Mouse (Mus musculus) cerebellum, postnatal 36 days (tissue): ENCODE data around the gene Rabepk.
"Not testable (repeated sequence)": the region's sequence is repeated elsewhere in the genome, so short reads cannot be mapped to it uniquely, and the experiment has no call there.

Experiments
- DNase-seq, 2 experiments: peaks; one replicate each; pipeline ENCODE4 v3.0.0; 2021 to 2022; ENCODE audit warnings: mixed read lengths in 2 of 2

The Rabepk gene

DNA sequence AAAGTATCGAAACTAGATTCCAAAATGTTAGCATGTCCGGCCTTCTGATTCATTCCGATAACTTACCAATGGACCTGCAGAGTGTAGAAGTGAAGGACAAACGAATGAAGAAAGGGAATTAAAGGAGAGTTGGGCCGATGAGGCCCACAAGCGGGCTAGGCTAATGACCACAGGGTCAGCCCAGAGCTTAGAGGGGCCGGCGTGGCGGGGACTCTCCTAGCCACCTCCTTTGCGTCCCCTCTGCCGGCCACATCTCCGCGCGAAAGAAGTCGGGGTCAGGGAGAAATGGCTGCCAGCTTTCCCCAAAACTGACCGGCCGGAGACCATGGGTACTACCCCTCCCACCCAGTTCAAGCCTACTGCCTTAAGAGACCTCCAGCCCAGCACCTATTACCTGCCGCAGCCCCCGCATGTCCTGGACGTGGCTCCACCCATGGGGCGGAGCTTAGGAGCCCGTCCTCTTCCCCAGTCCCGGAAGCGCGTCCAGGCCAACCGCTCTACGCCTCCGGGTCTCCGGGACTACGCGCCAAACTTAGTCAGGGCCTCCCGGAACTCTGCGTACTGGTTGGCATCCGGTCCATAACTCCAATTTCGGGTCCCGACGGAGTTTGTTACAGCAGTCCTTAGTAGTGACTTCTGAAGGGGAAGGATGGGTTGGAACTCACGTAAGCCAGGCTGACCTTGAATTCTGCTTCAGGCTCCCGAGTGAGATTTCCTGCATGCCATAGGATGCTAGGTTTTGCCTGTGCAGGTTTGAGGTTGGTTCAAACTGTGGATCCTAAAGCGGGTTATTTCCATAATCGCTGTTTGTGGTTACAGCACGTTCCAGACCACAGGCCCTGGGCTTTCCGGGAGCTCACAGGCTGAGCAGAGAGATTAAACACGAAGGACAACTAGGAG is at the start of gene Rabepk:
Gene Rabepk (minus strand): TSS at position 556 of the 900 bp plus-strand sequence.
- DNase-seq, result peak; percentile 72 to 78

DNA sequence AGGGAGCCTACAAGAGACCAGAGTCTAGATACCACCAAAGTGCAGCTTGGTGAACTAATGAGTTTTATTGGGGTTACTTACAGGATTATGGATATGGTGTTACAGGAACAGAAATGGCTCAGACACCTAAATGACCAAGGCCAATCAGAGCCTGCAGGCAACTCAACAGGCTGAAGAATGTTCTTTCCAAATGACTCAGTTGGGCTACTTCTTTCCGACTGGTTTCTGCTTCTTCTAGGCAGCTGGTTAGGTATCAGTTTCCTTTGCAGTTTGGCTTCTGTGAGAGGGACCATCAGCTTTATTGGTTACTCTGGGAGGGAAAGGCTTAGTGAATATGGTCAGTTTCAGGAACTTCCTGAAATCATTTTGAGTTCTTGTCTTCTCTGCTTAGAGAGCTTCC is 48.0 kb upstream of the Rabepk start:
- DNase-seq, result no peak

DNA sequence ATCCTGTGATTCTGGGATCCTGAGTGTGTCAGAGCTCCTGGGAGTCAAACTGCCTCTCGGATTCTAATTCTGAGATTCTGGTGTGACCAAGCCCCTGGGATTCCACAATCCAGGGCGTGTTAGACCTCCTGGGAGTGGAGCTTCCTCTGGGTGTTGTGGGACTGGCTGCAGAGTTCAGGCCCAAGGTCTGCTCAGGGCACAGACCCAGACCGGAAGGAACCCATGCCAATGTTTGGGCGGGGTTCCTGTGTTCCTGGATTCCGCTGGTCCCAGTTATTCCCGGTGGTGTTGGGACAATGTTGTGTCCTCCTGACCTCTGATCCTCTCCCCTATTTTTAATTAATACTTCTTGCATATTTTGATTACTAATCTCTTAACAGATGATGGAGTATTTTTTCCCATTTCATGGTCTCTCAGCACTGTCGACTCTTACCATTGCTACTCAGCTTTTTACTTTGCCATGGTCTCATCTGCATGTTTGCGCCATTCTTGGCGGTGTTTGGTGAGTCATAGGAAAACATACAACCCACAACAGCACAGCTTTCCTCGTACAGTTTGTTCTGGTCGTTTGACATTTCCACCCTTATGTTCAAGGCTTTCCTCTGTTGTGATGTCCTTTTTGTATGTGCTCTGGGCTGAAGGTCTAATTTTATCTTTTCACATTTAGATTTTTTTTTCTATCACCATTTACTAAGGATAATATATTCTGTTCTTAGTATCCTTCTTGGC is 43.7 kb upstream of the Rabepk start:
- no peak for DNase-seq

DNA sequence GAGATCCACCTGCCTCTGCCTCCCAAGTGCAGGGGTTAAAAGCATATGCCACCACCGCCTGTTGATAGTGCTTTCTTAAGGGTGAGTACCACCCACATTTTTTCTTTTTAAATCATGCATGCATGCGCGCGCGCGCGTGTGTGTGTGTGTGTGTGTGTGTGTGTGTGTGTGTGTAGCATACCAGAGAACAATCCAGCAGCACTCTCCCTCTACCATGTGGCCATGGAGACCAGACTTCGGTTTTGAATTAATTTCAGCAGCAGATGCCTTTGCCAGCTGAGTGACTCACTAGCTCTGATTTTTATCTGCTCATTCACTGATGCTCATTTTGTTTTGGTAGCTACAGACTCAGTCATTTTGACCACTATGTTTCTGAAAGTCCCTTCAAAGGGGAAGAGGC is 42.0 kb upstream of the Rabepk start:
- no peak for DNase-seq

DNA sequence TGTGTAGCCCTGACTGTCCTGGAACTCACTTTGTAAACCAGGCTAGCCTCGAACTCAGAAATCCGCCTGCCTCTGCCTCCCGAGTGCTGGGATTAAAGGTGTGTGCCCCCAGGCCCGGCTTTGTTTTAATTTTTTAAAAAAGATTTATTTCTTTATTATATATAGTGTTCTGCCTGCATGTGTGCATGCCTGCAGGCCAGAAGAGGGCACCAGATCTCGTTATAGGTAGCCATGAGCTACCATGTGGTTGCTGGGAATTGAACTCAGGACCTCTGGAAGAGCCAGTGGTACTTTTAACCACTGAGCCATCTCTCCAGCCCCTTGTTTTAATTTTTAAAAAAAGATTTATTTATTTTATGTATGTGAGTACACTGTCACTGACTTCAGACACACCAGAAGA is 40.4 kb upstream of the Rabepk start:
- not testable (repeated sequence) for DNase-seq

DNA sequence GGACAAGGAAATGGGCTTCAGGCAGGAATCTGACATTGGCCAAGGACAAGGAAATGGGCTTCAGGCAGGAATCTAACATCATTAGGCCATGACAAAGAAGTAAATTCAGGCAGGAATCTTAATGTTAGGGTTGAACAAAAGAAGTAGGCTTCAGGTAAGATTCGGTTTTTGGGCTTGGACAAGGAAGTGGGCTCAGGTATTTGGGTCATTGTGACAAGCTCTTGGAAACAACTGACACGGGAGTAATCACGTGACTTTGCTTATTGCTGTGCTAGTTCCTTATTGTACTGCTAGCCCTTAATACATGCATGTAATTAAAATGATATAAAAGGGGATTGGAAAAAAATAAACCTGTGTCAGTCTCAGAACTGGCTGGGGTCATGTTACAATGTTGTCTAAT is 36.0 kb upstream of the Rabepk start:
- no peak for DNase-seq

DNA sequence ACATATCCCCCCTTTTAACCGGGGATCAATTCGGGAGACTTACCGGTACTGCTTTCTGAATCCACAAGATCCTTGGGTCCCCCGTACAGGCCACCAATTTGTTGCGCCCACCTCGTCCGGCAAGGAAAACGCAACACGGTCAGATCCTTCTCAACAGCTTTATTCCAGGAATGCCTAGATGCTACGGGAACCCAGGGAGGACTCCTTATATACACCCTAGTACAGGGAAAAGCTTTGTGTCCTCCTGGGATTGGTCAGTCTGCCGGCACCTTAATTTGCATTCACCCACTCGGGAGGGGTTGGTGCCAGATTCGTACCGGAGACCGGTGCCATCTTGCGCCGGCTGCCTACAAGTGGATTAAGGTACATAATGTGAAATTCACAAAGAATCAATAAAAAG is 33.9 kb upstream of the Rabepk start:
- no peak for DNase-seq

DNA sequence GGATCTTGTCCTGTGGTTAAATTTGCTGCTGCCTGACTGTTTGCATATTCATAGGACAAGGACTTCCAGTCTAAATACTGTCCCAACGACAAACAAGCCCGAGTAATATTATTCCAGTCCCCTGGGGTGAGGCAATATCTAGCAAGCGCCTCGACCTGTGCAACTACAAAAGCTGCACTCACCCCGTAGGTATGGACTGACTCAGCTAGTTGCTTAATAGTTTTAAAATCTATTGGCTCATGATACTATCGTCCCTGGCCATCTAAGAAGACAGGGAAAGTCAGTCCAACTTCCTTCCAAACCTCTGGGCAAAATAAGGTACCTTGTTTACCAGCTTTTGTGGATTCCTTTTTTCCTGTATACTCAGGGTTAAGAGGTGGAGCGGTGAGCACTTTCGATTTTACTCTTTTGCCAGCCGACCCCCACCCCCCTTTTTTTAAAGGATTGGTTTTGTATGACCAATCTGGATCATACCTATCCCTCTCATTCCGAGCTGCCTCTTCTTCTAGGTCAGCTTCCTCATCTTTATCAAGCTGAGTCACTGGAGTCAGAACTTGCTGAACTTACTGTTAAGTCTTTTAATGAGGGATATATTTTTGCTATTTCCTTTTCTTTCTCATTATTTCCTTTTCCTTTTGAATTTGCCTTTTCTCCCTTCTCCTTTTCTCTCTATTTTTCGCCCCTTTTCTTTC is 33.2 kb upstream of the Rabepk start, which contains the start of gene Gm34653:
Gene Gm34653 (plus strand): TSS at position 242 of the 692 bp plus-strand sequence.
- DNase-seq, result not testable (repeated sequence)

DNA sequence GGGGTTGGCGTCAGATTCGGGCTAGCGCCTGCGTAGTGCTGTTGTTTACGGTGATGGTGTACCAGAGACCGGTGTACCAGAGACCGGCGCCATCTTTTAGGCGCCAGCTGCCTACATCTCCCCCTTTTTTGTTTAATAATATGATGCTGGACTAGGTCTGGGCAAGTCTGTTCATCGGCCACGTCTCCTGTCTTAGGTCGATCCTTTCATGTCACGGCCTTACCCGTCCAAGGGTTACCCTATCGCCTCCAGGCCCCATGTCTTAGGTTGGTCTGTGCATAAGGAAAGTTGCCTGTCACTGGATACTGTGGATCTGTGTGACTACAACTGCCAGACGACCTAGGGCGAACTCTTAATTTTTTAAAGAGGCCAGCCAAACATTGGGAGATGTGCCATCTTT is 30.4 kb upstream of the Rabepk start:
- DNase-seq, result not testable (repeated sequence)

DNA sequence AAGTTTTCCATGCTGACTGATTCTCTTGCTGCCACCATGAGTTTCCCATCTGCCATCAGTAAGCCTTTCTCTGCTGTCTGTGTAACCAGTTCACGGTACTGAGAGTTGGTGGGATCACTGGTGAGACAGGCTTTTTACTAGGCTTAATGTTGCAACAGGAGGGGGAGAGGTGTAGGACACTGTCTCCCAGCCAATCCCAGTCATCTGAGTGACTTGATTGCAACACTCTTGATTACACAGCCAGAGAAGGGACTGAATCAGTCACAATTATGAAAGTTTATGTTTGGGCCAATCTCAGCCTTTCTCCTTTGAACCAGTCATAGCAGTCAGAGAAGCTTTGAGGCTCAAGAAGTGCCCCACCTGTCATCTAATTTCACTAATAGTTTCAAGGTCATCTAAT is 28.3 kb upstream of the Rabepk start:
- no peak for DNase-seq

DNA sequence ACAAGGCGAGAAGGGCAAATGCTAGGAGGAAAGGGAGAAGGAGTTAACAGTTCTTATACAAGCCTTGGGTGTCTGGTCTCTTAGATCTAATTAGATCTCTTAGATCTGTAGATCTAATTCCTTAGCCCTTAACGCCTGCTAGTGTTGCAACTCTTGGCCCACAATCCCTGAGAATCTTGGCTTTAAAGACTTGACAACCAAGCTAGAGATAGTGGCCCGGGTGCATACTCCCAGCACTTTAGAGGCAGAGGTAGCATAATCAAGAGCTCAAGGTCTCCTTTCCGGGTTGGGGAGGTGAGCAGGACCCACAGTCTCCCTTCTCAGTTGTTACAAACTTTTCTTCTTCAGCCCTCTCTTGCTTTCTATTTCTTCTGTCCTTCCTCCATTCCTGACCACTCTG is 27.9 kb upstream of the Rabepk start:
- no peak for DNase-seq

DNA sequence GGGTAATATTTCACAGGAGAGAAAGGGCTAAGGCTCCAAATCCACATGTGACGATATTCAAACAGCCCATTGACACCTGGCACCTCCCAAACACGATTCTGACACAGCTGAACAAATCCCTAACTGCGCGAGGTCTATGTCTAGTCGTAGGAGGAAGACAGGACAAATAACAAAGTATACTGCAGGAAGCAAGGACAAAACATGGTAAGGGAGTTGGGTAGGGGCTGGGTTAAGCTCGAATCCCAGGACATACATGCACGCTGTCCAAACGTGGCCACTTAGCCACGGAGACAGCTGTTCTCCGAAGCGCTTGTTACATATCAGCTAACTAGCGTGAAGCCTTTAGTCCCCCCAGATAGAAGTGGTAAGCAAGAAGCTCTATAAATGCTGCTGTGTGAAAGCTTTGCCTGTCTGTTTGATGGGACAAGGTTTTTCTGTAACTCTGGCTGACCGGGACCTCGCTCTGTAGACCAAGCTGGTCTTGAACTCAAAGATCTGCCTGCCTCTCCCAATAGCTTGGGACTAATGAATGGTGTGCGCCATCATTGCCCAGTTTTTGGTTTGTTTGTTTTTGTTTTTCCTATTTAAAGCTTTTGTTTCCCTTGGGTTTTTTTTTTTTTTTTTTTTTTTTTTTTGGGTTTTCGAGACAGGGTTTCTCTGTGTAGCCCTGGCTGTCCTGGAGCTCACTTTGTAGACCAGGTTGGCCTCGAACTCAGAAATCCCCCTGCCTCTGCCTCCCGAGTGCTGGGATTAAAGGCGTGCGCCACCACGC is 26.9 kb upstream of the Rabepk start:
- DNase-seq, result no peak

DNA sequence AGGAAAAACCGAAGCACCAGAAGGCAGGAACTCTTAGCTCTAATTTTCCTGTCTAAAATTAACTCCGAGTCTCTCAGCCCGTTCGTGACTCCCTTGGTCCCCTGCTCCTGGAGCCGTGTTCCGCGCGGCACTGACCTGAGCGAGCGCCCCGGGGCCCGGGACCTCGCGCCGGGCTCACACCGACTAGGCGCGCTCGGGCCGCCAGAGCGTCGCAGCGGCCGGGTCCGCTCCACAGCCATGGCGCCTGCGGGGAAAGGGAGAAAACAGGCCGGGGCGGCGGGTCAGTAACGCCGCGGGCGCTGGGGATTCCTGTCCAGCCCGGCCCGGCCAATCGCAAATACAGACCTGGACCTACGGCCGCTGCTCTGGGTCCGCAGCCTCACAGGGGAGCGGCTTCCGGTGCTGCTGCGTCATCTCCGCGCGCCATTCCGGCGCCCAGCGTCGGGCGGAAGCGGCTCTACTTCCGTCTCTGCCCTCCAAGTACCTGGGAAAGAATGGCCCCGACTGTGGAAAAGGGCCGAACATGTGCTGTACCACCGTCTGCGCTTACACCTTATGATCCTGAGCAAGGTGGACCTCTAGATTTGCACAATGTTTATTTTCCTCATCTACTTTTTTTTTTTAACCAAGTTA is 26.2 kb upstream of the Rabepk start, which contains the start of gene Fbxw2:
Gene Fbxw2 (minus strand): TSS at position 485 of the 633 bp plus-strand sequence.
- peak; percentile 93 to 95 for DNase-seq

DNA sequence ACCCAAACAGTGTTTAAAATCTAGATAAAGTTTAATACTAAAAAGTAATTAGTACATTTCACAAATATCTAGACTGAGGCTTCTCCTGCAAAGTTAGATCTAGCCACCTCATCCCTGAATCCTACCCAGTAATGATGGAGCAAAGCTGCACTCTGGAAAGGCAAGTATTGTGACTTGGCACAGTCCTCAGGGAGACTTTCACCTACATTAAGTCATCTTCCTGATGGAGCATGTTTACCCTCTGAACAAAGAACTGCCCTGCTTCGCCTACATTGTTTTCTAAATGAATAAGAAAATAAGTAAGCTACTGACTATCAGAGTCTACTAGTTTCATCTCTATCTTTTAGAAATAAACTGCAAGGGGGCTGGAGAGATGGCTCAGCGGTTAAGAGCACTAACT is 18.8 kb upstream of the Rabepk start:
- no peak for DNase-seq

DNA sequence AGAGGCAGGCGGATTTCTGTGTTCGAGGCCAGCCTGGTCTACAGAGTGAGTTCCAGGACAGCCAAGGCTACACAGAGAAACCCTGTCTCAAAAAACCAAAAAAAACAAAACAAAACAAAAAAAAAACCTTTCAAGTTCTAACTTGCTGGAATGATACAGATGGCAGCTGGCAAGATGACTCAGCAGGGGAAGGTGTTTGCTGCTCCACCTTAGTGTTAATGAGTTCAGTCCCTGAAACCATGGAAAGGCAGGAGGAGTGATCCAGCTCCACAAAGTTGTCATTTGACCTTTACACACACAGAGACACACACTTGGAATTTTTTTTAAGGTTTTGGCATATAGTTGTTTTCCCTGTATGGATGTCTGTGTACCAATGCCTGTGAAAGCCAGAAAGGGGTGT is 16.2 kb upstream of the Rabepk start:
- DNase-seq, result not testable (repeated sequence)

DNA sequence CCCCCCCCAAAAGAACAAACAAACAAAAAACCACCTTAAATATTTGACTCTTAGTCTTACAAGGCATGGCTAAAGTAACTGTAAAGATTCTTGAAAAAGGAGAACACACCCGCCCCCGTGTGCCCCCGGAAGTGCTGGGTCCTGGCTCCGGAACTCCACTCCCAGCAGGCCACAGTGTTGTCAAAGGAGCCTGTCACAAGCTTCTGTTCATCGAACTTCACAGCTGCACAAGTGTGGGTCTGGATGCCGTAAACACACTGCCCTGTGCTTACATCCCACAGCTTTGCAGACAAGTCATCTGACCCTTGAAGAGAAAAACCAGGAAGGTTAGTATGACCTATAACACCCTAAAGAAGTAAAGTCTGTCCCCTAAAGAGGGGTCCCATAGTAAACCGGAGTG is 13.0 kb upstream of the Rabepk start:
- DNase-seq, result no peak

DNA sequence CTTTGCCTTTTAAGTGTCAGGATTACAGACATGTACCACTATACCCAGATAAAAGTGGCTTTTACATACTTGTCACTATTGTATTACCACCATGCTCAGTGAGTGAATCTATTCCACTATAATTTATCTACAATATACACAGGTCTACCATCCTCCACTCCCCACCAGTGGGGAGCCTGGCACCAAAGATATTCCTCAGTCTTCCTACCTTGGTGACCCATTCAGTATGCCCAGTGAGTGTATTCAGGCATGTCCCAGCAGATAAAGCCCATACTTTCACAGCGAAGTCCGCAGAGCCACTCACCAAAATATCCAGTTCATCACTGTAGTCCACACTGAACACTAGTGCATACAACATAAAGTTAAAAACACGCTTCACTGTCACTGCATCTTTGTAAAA is 11.1 kb upstream of the Rabepk start:
- DNase-seq, result no peak

DNA sequence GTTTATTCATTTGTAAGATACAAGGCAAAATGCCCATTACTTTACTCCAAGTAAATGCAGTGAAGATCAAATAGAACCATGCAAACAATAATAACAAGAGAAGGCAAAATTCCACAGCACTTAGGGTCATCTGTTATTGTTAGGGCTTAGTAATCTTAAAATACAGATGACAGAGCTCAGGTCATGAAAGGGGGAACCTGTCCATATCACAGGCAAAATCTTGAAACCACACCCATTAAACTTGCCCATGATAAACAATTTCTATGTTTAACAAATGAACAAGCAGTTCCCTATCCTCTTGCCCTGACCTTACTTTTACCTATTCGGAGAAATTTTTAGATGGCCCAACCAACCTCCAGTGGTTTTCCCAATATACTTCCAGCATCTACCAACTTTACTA is 9.9 kb upstream of the Rabepk start:
- no peak for DNase-seq

DNA sequence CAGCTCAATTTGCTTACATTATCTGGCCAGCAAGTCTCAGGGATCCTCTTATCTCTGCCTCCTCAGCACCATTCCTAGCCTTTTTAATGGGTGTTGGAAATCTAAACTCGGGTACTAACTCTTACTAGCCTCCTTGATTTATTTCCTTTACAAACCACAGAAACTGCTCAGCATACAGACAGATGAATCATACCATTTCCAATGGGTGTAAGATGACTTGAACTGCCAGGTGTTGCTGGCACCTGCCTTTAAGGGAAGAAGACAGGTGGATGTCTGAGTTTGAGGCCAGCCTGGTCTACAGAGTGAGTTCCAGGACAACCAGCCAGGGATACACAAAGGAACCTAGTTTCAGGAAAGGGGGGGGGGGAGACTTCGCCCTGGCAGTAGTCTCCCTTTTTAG is 8.3 kb upstream of the Rabepk start:
- no peak for DNase-seq

DNA sequence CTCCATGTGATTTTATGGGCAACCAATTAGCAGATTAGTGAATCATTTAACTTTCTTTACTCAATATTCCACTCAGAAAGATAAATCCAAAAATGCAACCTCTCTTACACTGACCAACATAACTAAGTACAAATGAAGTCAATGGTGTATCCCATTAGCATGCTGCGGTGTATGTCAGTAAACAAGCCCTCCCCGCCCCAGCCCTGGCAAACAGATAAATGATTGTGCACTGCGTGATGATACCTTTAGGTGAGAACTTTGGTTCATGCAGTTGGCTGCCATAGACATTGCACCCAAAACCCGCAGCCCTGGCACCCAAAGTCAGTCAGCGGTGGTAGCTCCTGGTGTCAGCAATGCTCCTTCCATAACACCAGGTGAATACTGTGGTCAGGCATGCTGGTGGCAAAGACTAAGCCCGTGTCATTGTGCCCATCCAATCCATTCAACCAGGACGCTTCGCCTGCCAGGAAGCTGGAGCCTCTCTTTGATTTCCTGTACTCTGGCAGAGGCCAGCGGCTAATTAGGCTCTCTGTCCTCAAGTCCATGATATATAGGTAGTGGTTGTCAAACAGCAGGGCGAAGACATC is 5.7 kb upstream of the Rabepk start:
- no peak for DNase-seq

DNA sequence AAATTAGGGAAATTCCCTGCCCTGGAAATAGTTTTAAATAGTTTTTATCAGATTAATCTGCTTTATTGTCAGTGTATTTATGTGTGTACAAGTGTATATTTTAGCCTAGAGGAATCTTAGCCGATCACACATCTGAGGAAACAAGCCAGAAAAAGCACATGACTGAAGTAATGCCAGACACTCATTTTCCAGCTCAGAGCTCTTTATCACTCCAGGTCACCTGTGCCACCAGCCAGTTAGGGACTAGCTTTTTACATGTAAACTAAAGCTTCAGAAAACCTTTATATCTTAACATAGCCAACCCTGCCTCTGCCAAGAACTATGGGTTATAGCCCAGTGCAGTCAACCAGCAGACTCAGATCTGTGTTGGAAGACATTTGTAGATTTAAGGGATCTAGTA is 5.1 kb upstream of the Rabepk start:
- DNase-seq, result no peak

DNA sequence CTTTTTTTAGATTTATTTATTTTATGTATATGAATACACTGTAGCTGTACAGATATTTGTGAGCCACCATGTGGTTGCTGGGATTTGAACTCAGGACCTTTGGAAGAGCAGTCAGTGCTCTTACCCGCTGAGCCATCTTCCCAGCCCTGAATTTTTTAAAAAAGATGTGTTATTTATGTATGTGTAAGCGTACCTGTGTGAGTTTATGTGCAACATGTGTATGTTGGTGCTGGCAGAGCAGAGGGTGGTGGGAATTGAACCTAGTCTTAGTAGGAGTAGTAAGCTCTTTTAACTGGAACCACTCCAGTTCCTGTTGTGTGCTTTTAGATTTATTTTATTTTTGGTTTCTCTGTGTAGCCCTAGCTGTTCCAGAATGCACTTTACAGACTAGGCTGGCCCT is 4.5 kb upstream of the Rabepk start:
- no peak for DNase-seq
